Mouse (Mus musculus) liver (tissue): Measurements from ENCODE around the gene Tpcn1.

ENCODE experiments used
- DNase-seq: peaks from one replicate; pipeline ENCODE4 v3.0.0-alpha.2; 2020; ENCODE audit warnings: mixed read lengths

Tpcn1 gene

DNA sequence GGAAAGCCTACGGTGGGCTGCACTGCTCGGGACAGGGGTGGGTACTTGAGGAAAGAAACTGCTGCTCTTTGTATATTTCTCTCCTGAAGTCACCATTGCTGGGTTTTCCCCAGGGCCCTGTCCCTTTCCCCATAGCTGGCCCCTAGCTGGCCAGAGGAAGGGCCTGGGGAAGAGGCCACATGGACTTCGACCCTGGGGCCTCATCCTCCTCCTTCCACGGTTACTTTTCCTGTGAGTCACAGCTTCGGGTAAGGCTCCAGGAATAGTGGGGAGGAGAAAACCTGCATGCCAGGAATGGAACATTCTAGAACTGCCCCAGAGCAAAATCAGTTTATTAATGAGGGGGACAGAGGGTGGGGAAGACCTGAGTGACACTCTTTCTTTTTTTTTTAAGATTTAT, 38.3 kb downstream of the Tpcn1 start:
- no peak for DNase-seq

DNA sequence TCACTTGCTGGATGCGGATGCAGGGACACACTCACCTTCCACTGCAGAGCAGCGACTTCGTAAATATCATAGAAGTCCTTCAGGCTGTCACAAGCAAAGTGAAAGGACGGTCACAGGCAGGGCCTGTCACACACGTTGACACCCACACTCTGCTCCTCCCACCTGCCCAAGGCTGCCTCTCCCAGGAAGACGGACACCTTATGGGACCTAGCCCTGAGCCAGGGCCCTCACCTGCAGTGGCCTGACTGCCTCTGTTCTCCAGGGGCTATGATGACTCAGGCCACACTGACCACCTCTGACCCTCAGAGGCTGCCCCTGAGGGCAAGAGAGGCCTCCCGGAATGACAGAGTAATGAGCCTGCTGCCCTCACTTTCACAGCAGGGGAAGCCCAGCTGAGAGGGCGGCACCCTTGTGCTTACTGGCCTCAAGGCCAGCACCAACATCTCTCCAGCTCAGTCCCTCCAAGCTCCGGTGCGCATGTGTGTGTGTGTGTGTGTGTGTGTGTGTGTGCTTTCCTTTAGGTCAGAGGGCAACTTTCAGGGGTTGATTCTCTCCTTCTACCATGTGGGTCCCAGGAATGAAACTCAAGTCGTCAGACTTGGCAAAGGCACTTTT, 40.1 kb downstream of the Tpcn1 start:
- no peak for DNase-seq

DNA sequence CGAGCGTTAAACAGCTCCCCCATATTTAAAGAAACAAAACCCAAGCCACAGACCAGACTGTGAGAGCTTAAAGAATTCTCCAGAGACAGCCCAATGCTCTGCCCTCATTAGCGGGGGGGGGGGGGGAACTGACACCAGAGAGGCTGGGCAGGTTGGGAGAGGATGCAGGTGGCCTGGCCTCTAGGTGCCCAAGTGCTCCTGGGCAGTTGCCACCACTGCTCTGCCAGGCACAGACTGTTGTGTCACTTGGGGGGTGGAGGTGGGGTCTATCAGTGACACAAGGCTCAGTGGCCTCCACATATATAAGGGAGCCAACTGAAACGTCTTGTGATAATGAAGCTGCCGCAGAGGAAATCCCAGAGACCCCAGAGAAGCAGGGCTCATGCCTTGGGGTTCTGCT, 51.8 kb downstream of the Tpcn1 start:
- DNase-seq = no peak

DNA sequence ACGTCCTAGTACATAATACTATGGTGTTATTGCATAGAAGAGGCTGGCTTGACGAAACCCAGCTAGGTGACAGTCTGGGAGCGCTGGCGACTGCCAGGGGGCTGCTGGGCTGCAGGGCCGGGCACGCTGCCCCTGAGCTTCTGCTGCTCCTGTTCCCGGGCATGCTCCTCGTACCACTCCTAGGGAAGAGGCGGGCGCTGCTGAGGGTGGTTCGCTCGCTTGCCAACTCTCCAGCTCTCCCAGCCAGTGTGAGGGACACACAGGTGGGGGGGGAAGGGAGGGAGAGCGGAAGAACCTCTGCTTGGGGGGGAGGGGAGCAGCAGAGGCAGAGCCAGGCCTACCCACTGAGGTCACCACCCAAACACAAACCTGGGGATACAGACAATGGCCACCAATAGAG, 52.4 kb downstream of the Tpcn1 start:
- no peak for DNase-seq

DNA sequence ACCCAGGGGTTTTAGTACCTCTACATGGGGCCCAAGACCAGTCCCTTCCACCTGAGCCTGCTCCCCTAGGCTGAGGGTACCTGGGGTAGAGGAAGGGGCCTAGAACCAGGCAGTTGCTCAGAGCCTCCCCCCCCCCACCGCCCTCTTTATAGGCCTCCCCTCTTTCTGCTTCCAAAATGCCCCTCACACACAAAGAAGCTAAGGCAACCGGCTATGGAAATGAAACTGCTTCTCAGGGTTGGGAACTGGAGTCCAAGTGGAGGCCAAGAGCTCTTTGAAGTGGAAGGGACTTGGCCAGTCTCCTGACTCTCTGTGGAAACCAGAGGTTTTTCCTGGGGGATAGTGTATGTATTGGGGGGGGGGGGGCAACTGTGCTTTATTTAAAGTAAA, 53.8 kb downstream of the Tpcn1 start:
- DNase-seq = no peak

DNA sequence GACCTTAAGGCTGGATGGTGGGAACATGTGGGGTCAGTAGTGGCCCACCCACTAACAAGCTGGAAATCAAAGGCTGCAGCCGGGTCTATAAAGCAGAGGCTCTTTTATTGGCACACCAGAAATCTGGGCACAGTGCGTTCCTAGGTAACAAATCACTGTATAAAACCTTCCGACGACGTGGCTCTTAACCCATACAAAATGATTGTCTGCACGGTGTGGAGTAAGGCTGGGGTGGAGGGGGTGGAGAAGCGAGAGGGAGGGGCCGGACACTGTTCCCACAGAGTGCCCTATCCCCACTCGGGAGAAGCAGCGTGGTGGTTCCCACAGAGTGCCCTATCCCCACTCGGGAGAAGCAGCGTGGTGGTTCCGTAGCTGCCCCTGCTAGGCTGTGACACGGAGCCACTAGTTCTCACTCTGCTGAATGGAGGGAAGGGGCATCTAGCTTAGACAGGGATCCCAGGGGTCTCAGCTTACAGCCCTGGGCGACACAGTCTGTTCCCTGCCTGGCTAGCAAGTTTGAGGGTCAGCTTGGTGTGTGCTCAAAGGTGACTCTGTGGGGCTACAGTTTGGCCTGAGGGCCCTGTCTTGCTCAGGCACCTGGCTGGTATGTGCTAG, 54.3 kb downstream of the Tpcn1 start:
- no peak for DNase-seq

DNA sequence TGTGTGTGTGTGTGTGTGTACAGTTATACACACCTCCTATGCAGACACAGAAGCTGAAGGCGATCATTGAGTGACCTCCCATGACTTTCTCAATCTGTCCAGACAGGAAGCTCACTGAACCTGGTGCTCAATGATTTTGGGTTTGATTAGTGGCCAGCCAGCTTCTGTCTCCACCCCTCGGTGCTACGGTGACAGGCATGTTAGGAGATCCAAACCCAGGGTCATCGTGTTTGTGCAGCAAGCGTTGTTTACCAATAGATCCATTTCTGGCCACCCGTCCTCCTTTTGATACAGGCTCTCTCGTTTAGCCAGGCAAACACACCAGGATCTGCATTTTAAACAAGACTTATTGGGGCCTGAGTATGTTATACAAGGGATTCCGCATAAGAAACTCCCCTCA, 56.8 kb downstream of the Tpcn1 start:
- DNase-seq = no peak

DNA sequence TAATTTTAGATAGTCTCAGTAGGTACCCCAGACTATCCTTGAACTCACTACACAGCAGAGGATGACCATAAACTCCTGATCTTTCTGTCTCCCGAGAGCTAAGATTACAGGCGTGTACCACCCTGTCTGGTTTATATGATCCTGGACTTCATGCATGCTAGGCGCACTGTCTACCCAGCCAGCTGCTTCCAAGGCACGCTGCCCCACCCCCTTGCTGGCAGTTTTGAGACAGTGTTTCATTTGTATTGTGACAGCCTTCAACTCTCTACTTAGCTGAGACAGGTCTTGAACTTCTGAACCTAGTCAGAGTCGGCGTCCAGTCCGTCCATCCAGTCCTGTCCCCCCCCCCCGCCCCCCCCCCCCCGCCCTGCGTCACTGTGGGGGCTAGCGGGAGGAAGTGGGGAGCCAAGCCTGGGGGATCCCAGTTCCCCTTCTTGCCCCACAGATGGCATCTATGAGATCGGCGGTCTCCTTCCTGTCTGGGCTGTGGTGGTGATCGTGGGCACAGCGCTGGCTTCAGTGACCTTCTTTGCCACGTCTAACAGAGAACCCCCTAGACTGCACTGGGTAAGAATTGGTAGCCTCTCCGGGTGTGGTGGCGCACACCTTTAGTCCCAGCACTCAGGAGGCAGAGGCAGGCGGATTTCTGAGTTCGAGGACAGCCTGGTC, 61.0 kb downstream of the Tpcn1 start:
- DNase-seq = no peak

DNA sequence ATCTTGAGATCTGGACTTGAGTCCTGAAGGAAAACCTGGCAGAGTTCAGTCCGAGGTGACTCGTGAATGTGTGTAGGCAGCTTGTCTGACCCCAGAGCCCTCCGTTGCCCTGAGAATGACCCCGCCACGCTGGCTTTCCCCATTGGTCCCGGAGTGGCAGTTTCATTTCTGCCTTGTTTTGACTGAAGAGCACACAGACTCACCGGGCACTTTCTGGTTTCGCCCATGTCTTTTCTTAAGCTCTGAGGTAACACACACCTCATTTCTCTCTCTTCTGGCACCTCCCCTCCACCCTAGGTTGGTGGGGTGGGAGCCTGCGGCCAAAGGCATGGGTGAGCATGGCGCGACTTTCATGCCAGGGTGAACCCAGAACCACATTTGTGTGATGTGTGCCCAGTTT, 62.2 kb downstream of the Tpcn1 start:
- DNase-seq = no peak

DNA sequence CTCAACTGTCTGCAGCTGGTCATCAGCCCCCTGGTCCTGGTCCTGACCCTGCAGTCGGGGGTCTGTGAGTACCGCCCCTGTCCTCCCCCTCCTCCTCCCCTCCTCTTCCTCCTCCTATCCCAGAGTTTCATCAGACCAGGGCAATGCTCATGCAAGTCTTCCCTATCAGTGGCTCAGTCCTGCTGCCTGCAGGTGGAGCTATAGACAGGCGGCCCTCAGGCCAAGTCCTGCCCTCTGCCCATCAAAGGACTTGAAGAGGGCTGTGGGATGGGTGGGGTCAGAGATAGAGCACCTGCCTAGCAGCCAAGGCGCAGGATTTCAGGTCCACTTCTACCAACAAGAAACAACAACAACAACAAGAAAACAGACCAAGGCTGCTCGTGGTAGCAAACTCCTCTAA, 62.7 kb downstream of the Tpcn1 start:
- peak; percentile 60 for DNase-seq

DNA sequence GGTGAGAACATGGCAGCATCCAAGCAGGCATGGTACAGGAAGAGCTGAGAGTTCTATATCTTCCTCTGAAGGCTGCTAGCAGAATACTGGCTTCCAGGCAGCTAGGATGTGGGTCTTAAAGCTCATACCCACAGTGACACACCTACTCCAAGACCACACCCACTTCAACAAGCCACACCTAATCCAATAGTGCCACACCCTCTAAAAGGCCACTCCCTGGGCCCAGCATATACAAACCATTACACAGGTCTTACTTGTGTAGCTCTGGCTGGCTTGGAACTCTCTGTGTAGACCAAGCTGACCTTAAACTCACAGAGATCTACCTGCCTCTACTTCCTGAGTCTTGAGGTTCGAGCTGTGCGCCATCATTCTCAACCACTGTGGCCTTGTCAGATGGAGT, 63.7 kb downstream of the Tpcn1 start:
- peak; percentile 48 for DNase-seq

DNA sequence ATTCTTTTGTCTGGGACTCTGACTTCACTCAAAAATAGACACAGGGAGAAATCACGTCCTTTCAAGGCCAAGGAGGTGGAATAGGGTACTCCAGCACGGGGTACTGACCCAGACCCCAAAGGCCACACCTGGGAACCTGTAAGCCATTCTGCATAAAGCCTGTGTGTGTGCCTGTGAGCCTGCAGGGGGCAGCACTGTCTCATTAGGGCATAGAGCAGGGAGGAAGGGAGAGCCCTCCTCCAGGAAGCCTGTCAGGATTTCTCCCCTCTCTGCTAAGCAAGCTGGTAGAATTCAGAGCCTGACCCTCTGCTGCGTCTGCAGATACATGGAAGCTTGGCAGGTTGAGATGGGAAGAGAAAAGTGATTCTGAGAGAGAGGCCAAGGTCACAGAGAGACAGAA, 65.8 kb downstream of the Tpcn1 start:
- peak; percentile 60 for DNase-seq

DNA sequence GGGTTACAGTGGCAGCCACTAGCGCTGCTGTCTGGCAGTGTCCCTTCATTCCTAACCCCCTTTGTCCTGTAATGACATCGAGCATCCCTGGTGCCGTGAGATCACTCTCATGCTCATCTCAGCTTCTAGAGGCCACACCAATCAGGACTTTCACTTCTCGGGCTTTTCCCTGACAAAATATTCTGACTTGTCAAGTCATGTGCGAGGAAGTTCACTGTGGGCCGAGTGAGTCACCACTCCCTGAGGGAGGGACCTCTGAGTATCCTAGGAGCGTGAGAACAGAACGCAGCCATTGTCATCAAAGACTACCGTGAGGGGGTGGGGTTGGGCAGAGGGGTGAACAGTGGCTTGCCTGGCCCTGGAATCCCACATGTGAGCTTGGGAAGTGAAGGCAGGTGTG, 70.9 kb downstream of the Tpcn1 start:
- no peak for DNase-seq

DNA sequence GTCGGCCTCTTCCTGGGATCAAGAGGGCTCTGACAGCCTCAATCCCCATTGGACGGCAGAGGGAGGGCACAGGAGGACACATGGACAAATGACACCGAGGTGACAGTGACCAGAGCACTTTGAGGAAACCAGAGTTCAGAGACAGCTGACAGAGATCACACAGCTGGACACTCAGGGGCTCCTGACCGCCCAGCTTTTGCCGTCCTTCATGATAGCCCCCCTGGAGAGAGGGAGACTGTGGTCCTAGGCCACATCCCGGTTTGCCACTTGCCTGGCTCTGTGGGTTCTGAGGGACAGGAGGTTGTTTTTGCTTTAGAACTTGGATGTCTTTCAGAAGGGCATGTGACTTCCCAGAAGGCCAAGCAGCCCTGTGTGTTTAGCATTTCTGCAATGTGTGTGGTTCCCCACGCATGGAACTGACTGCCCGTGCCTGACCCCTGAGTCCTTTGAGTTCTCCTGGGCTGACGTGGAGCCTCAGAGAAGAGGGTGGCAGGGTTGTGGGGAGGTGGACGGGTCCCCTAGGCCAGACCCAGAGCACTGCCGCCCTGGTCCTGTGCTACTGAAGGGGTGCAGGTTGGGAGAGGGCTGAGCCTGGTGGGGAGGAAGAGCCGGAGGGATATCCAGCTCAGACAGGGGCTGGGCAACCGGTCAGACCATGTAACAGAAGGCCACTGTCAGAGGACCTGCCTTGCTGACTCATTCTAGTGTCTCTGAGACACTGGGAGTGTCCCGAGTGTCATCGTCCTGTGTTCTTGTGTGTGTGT, 72.1 kb downstream of the Tpcn1 start:
- no peak for DNase-seq

DNA sequence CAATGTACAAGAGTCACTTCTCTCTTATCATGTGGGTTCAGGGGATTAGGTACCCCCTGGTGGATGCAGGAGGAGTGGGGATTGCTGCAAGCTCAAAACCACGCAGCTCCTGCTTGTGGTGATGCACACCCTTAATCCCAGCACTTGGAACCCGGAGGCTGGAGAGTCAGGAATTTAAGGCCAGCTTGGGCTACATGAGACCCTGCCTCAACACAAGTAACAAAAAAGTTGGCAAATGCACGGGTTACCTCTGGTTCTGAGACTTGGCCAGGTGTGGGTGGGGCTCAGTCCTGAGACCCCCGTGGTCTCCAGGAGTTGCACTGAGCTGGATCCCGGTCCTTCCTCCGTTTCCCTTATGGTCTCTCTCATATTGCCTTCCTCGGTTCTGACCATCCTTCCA, 73.0 kb downstream of the Tpcn1 start:
- DNase-seq = no peak

DNA sequence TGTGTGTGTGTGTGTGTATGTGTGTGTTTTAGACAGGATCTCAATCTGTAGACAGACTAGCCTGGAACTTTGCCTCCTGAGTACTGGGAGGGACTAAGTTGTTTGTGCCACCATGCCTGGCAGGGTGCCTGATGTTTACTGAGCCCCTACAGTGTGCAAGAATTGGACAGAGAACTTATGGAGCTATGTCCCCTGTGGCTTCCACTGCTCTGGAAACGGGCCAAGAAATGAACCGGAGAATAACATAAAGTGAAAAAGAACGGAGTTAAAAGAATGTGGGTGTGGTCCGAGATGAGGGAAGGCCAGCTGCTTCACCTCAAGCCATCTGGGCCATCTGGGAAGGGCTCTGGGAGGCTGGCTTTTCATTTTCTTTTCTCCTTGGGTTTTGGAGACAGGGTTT, 73.7 kb downstream of the Tpcn1 start:
- no peak for DNase-seq

DNA sequence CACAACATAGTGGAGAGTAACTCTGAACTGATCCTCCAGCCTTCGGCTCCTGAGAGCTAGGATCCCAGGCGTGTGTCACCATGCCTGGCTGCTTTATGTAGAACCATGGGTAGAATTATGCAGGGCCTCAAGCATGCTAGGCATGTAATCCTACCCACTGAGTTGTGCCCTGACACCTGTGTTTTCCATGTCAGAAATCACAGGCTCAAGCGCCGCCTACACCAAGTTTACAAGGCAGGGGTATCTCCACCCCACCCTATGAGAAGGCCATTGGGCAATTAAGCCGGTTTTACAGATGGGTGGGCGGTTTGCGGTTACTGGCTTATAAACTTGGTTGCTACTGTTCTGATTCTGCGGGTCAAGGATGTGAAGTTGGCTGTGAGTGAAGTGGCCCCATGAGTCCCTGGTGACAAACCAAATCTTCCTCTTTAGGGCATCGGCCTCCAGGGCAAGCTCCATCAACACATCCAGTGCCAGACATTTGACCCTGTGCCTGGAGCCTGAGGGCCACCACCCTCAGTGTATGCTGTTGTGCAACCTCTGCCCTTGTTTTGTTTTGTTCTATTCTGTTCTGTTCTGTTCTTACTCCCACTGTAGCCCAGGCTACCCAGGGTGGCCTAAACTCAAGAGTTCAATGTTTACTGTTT, 74.3 kb downstream of the Tpcn1 start:
- DNase-seq = peak; percentile 2

DNA sequence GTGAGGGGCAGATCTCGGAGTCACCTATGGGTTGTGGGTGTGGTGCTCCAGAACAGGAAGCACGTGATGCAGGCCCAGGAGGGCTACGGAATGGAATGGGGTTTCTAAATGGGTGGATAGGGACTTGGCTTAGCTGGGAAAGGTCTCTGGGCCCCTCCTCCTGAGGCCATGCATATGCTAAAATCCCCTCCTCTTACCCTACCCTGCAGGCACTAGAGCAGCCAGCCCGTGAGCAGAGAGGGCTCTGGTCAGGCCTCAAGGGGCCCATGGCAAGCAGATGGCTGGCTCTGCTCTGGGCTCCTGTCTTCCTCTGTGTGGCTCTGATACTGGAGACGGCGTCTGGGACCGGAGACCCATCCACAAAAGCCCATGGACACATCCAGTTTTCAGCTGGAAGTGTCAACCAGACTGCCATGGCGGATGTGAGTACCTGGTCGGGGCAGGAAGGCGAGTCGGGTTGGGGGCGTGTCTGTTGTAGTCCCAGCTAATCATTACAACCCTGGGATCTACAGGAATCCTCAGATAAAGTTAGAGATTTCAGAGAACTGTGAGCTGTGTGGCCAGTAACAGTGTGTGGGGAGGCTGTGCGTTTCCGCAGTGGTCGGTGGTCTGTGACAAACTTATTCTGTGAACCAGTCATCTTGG, 75.4 kb downstream of the Tpcn1 start:
- DNase-seq = peak; percentile 6

DNA sequence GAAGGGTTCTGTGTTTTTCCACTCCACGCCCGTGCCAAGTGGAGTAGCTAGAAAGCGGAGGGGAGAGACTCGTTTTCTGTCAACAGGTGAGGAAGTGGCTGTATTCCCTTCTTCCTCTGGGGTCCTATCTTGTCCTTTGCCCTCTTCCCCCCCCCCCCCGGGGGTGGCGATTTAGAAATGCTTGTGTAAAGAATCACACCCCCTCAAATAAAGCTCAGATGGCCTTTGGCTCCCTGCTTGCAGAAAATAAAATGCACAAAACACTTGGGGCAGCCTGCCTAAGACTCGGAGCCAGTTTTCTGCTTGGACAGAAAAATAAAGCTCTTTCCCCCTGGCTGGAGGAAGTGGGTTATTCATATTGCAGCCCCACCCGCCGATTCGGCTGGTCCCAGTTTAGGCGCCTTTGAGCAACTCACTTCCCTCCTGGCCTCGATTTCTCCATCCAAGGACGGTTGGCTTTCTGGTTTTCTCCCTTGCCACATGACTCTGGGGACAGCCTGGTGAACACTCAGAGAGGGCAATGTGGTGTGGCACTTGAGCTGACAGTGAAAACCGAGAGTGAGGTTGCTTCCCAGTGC, 76.7 kb downstream of the Tpcn1 start:
- DNase-seq = no peak

DNA sequence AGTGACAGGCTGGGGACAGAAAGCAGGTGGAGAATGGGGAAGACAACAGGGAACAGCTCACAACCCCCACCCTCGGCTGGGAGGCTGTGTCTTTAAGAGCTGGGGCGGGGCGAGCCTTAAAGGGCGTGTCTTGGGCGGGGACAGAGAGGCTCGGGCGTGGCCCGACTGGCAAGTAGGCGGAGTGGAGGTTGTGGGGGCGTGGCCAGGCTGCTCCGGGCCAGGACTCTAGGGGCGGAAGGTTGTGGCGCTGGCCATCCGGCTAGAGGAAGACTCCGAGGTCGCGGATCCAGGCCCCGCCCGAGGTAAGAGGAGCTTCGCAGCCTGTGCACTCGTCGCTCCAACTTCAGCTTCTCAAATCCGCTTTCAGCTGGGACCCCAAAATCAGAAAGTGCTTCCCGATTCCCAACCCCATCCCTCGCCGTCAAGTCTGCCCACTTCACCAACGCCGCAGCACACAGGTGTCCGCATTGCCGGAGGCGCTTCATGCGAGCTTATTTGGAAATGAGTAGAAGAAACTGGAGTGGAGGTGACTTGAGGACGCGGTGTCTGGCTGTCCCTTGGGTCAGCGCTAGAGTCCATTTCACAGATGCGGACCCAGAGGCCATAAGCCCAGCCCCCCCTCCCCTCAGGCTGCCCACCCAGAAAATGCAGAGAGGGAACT, 77.4 kb downstream of the Tpcn1 start, which contains the start of gene Slc8b1:
Gene Slc8b1 (plus strand): TSS at position 187 of the 661 bp plus-strand sequence.
- peak; percentile 96 for DNase-seq

DNA sequence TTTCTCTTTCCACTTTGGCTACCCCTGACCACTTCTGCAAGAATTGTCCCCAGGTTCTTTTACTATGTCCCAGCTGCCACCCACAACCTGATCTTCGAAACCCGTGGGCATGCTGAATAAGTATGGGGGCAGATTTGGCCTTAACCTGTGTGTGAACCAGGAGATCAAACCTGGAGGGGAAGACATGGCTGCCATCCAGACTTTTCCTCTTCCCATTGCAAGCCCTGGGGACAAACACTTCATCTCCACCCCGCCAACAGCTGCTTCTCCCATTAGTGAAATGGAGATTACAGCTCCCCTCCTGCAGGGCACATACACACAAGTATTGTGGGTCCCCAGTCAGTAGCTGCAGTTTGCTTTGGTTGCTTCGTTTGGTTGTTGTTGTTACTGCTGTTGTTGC, 81.2 kb downstream of the Tpcn1 start:
- no peak for DNase-seq

DNA sequence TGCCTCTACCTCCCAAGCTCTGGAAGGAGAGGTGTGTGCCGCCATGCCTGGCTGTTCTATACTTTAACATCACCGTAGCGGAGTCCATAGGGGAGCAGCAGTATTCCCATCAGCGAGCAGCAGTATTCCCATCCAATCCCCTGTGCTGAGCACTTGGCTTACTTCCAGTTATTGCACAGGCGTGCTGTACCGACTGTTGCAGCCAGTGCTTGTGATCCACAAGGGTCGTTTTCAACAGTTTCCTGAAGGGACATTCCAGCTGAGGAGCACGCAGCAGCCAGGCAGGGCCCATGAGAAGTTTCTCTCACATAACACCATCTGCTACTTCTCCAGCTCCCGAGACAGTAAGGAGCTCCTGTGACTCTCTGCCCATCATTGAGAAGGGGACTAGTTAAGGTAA, 82.0 kb downstream of the Tpcn1 start:
- DNase-seq = no peak
